Mouse (Mus musculus) left cerebral cortex, postnatal 10 days (tissue): ENCODE measurements around the gene 3110082J24Rik. TPM values are rescaled to one million over a fixed set of nuclear protein-coding genes. Genes with fewer than 3 reads are reported as not detected.

ENCODE experiments used
- DNase-seq, 2 experiments: peaks; one replicate each; pipeline ENCODE4 v3.0.0; 2021 to 2022; ENCODE audit warnings: low spot score in 2 of 2, mixed read lengths in 1 of 2; ENCODE audit errors: extremely low spot score in 1 of 2
- intact Hi-C: fragments of 180-260 bp; cut with DNase I; formaldehyde crosslinking; loops from one replicate; pipeline ENCODE4 v1.15.1; 2025
- total RNA-seq, 2 experiments: library from RNA; stranded (reverse); gene quantifications; 2 replicates each; pipeline ENCODE4 v1.2.3; 2021

The 3110082J24Rik gene
- total RNA-seq: 1 to 10 TPM; 2.1 to 2.2 TPM

GRCm38 (mm10) chr5:30105668-30106300 is at the start of gene 3110082J24Rik:
TSS of gene 3110082J24Rik (minus strand) at chr5:30106086.
- intact Hi-C loops: no loop called here
- peak; percentile 57 to 60 for DNase-seq

- intact Hi-C loops: no loop called here
- DNase-seq: no peak
Observed at GRCm38 (mm10) chr5:30155395-30155792, 49.5 kb upstream of the 3110082J24Rik start.

- intact Hi-C loops: no loop called here
- peak; percentile 84 to 96 for DNase-seq
Observed at GRCm38 (mm10) chr5:30154474-30155394, 48.8 kb upstream of the 3110082J24Rik start, which contains the start of the genes Hadha and Hadhb. TSS of gene Hadha (minus strand) at chr5:30155162. TSS of gene Hadhb (plus strand) at chr5:30155248.

- intact Hi-C loops: no loop called here
- no peak for DNase-seq
Observed at GRCm38 (mm10) chr5:30154013-30154412, 48.1 kb upstream of the 3110082J24Rik start.

GRCm38 (mm10) chr5:30153222-30153621 is 47.3 kb upstream of the 3110082J24Rik start:
- intact Hi-C loops: no loop called here
- no peak for DNase-seq

- DNase-seq: no peak
- intact Hi-C loops: no loop called here
Observed at GRCm38 (mm10) chr5:30152413-30152812, 46.5 kb upstream of the 3110082J24Rik start.

- intact Hi-C loops: no loop called here
- no peak for DNase-seq
Observed at GRCm38 (mm10) chr5:30152007-30152406, 46.1 kb upstream of the 3110082J24Rik start.

- no peak for DNase-seq
- intact Hi-C loops: no loop called here
Observed at GRCm38 (mm10) chr5:30148133-30148920, 42.4 kb upstream of the 3110082J24Rik start.

GRCm38 (mm10) chr5:30146526-30146925 is 40.6 kb upstream of the 3110082J24Rik start:
- no peak for DNase-seq
- intact Hi-C loops: no loop called here

- intact Hi-C loops: no loop called here
- no peak for DNase-seq
Observed at GRCm38 (mm10) chr5:30138193-30138592, 32.3 kb upstream of the 3110082J24Rik start.

- intact Hi-C loops: no loop called here
- DNase-seq: no peak
Observed at GRCm38 (mm10) chr5:30137271-30137670, 31.4 kb upstream of the 3110082J24Rik start.

- intact Hi-C loops: no loop called here
Observed at GRCm38 (mm10) chr5:30135711-30136231, 29.9 kb upstream of the 3110082J24Rik start.

GRCm38 (mm10) chr5:30132173-30132572 is 26.3 kb upstream of the 3110082J24Rik start:
- DNase-seq: no peak
- intact Hi-C loops: loop anchor here (5.0 kb wide), 1 partner anchor 40 kb away; no protein-coding TSS in a partner anchor

More at GRCm38 (mm10) chr5:30135711-30136231, 29.9 kb upstream of the 3110082J24Rik start:
- DNase-seq: no peak

GRCm38 (mm10) chr5:30131246-30131645 is 25.4 kb upstream of the 3110082J24Rik start:
- DNase-seq: no peak
- intact Hi-C loops: loop anchor here (5.0 kb wide), 1 partner anchor 41 kb away; no protein-coding TSS in a partner anchor

GRCm38 (mm10) chr5:30128680-30129079 is 22.8 kb upstream of the 3110082J24Rik start:
- intact Hi-C loops: no loop called here
- no peak for DNase-seq

GRCm38 (mm10) chr5:30127921-30128597 is 22.2 kb upstream of the 3110082J24Rik start:
- intact Hi-C loops: no loop called here
- DNase-seq: no peak

- DNase-seq: no peak
- intact Hi-C loops: no loop called here
Observed at GRCm38 (mm10) chr5:30126756-30127155, 20.9 kb upstream of the 3110082J24Rik start.

GRCm38 (mm10) chr5:30125587-30125986 is 19.7 kb upstream of the 3110082J24Rik start:
- no peak for DNase-seq
- intact Hi-C loops: no loop called here
